Mouse (Mus musculus): ENCODE data around the gene Zyg11b. TPM values are rescaled to one million over a fixed set of nuclear protein-coding genes. Genes with fewer than 3 reads are reported as not detected.

Zyg11b gene
- 6.2 and 8.7 TPM in 2 replicates for polyA plus RNA-seq (2012; rRNA removed)

DNA sequence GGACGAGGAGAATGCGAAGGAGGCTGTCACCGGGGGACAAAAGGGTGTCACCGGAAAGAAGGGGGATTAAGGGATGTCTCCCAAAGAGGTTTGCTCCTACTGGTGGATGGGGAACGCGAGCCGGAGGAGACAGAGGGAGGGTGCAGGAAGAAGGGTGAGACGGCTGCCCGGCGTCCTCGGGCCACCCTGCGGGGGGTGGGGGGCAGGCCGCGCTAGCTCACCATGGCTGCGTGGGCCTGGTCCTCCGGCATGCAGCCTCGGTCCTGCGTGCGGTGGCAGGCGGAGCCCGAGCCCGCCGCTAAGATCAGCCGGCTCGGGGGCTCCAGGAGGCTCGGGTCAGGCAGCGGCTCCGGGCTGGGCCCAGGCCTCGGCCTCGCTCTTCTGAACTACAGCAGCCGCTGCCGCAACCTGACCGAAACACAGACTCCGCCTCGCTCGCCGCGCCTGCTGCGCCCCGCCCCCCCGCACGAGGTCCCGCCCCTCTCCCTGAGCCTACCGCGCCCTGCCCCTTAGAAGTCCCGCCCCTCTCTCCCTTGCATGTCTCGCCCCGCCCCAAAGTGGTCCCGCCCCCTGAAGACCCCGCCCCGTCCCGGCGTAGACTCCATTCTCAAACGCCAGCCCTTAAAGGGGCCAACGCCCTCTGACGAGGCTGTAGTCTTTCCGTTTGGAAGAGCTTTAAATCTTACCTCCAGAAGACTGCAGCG is at the start of gene Zyg11b:
Gene Zyg11b, minus strand, starts transcription at position 427 of the 704 bp plus-strand sequence.
- DNase-seq, result peak; percentile 85
- TF ChIP-seq CTCF (IDR thresholded peaks at IDR 0.05; ENCODE audit: insufficient read depth, low read length) (no peak), POLR2A (IDR thresholded peaks at IDR 0.05; ENCODE audit: borderline replicate concordance, extremely low read depth, low read depth, low read length) (peak; percentile 52; the same call in 1 of the 2 replicates)
- WGBS, result under 1% methylated on average over 58 of the region's 58 CpGs
- Histone ChIP-seq H3K4me3 (replicated peaks; ENCODE audit: extremely low read depth, low read depth, low read length) (peak within 1 kb of the TSS; percentile 81), H3K4me1 (ENCODE audit: control insufficient read depth, insufficient read depth, low read length) (peaks cover 8% of the 10 kb centered on the region; the same call in 1 of the 2 replicates)

DNA sequence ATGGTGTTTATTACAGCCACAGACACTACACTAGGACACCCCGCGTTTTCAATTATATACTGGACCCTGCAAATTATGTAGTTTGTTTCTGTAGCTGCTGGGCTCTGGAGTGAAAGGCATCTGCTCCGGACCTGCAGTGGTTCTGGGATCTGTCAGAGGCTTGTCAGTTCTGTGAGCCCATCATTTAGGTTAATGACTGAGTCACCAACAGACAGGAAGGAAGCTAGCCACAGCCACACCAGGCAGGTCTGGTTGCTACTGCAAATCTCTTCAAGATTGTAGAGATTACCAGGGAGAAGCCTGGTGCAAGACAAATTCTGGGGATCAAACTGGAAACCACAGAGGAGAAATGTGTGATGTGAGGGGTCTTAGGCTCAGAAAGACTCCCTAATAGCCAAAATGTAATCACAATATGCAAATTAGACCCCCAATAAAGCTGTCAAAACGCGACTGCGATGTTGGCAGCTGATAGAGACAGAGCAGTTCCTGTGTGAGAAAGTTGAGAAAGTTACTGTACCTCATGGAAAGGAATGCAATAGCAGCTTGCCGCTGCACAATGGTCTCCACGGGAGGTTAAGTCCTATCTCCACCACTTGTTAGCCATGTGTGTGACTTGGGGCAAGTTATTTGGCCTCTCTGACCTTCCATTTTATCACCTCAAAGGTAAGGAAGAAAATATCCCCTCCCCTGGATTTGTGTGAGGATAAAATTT is 49.1 kb upstream of the Zyg11b start:
- WGBS, result 51% methylated on average over 8 of the region's 8 CpGs
- no peak for DNase-seq
- Histone ChIP-seq H3K4me1 (ENCODE audit: control insufficient read depth, insufficient read depth, low read length) (peaks cover 5% of the 10 kb centered on the region), H3K4me3 (replicated peaks; ENCODE audit: extremely low read depth, low read depth, low read length) (no peak overlapping the region)
- TF ChIP-seq CTCF (IDR thresholded peaks at IDR 0.05; ENCODE audit: insufficient read depth, low read length), result no peak
- TF ChIP-seq POLR2A (IDR thresholded peaks at IDR 0.05; ENCODE audit: borderline replicate concordance, extremely low read depth, low read depth, low read length), result no peak

DNA sequence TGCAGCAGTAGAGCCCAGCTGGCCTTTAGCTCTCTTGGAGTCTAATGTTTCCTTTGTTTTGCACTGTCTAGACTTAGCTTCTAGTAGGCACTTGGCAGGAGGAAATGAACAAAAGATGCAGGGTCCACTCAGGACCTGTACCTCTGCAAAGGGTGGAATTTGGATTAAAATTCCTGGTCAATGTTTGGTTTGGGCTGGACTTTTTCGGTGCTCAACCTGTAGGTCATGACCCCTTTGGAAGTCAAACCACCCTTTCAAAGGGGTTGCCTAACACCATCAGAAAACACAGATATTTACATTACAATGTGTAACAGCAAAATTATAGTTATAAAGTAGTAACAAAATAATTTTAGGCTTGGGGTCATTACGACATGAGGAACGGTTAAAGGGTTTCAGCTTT is 48.2 kb upstream of the Zyg11b start:
- DNase-seq, result no peak
- no peak for TF ChIP-seq CTCF (IDR thresholded peaks at IDR 0.05; ENCODE audit: insufficient read depth, low read length)
- TF ChIP-seq POLR2A (IDR thresholded peaks at IDR 0.05; ENCODE audit: borderline replicate concordance, extremely low read depth, low read depth, low read length), result no peak
- 85% methylated on average over 3 of the region's 3 CpGs for WGBS
- Histone ChIP-seq H3K4me1 (ENCODE audit: control insufficient read depth, insufficient read depth, low read length) (peaks cover 5% of the 10 kb centered on the region), H3K4me3 (replicated peaks; ENCODE audit: extremely low read depth, low read depth, low read length) (no peak overlapping the region)

DNA sequence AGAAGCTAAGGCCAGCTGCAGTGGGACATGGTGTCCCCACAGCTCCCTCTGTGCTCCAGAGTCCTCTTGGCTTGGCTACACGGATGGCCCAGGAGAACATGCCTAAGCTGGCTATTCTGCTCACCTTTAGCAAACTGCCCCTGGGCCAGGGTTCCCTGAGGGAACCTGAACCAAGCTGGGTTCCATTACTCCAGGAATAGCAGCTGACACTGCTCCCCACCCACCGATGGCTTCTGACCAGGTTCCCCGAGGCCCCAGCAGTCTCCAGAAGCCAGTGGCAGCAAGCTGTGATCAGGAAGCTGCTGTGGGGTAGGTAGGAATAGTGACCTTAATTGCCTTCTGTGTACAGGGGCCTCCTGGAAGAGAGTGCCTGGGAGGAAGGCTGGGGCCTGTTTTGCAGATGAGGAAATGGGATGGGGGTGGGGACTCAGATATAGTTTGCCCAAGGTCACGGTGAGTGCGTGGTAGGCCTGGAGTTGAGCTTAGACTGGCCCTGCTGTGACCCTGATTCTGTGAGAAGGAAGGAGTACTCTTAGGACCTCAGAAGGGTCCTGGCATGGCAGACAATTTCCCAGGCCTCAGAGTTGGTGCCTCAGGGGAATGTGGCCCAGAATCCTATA is 47.5 kb upstream of the Zyg11b start:
- TF ChIP-seq POLR2A (IDR thresholded peaks at IDR 0.05; ENCODE audit: borderline replicate concordance, extremely low read depth, low read depth, low read length) (no peak), CTCF (IDR thresholded peaks at IDR 0.05; ENCODE audit: insufficient read depth, low read length) (no peak)
- no peak for DNase-seq
- Histone ChIP-seq H3K4me3 (replicated peaks; ENCODE audit: extremely low read depth, low read depth, low read length) (no peak overlapping the region), H3K4me1 (ENCODE audit: control insufficient read depth, insufficient read depth, low read length) (peaks cover 5% of the 10 kb centered on the region)
- 41% methylated on average over 5 of the region's 5 CpGs for WGBS

DNA sequence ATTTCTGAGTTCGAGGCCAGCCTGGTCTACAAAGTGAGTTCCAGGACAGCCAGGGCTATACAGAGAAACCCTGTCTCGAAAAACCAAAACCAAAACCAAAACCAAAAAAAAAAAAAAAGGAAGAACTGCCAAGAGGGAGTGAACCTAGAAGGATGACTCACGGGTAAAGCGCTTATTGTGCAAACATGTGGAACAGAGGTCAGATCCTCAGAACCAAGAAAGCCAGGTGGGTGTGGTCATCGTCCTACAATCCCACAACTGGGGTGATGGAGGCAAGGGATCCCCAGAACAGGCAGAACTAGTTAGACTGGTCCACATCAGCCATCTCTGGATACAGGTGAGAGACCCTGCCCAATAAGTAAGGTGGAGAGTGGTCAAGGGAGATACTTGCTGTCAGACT is 46.2 kb upstream of the Zyg11b start:
- H3K4me3 ChIP-seq (replicated peaks; ENCODE audit: extremely low read depth, low read depth, low read length), result no peak overlapping the region
- H3K4me1 ChIP-seq (ENCODE audit: control insufficient read depth, insufficient read depth, low read length), result peaks cover 5% of the 10 kb centered on the region
- DNase-seq, result no peak
- TF ChIP-seq CTCF (IDR thresholded peaks at IDR 0.05; ENCODE audit: insufficient read depth, low read length), result no peak
- 33% methylated on average over 5 of the region's 5 CpGs for WGBS

DNA sequence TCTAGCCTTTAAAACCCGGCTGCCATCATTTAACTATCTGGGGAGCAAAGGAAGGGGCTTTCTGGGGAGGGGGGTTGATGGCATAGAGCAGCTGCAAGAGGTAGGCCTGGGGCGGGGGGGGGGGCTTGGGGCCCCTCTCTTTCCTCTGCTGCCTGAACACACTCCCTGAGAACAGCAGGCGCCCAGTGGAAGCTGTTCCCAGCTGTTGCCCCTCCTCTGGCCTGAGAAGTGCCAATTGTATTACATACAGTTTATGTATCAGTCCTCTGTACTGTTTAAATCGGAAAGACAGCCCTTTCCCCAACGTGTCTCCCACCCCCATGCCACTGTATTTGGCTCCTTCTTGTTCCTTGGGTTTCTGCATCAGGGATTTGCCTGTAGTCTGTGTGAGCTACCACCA is 44.9 kb upstream of the Zyg11b start:
- Histone ChIP-seq H3K4me3 (replicated peaks; ENCODE audit: extremely low read depth, low read depth, low read length) (no peak overlapping the region), H3K4me1 (ENCODE audit: control insufficient read depth, insufficient read depth, low read length) (peaks cover 3% of the 10 kb centered on the region)
- WGBS, result 59% methylated on average over 5 of the region's 5 CpGs
- no peak for DNase-seq
- TF ChIP-seq CTCF (IDR thresholded peaks at IDR 0.05; ENCODE audit: insufficient read depth, low read length), result no peak
- no peak for TF ChIP-seq POLR2A (IDR thresholded peaks at IDR 0.05; ENCODE audit: borderline replicate concordance, extremely low read depth, low read depth, low read length)

DNA sequence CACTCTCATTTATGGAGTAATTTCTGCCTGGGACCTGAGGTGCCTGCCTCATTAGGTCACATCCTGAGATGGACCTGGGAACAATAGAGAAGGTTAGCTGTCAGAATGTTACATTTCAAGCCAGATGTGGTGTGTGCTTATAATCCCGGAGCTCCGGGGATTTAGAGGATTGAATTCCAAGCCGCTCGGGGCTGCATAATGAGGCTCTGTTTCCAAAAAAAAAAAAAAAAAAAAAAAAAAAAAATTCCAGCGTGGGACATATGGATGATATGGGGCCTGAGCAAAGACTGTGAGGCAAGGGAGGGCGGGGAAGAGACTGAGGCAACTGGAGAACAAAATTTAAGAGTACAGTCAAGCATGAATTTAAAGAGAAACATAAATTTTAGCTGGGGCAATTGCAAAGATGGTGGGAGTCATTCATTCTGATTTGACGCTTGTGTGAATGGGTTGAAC is 43.8 kb upstream of the Zyg11b start:
- DNase-seq, result no peak
- Histone ChIP-seq H3K4me1 (ENCODE audit: control insufficient read depth, insufficient read depth, low read length) (no peaks in the 10 kb centered on the region), H3K4me3 (replicated peaks; ENCODE audit: extremely low read depth, low read depth, low read length) (no peak overlapping the region)
- 33% methylated on average over 7 of the region's 7 CpGs for WGBS
- TF ChIP-seq POLR2A (IDR thresholded peaks at IDR 0.05; ENCODE audit: borderline replicate concordance, extremely low read depth, low read depth, low read length) (no peak), CTCF (IDR thresholded peaks at IDR 0.05; ENCODE audit: insufficient read depth, low read length) (no peak)

DNA sequence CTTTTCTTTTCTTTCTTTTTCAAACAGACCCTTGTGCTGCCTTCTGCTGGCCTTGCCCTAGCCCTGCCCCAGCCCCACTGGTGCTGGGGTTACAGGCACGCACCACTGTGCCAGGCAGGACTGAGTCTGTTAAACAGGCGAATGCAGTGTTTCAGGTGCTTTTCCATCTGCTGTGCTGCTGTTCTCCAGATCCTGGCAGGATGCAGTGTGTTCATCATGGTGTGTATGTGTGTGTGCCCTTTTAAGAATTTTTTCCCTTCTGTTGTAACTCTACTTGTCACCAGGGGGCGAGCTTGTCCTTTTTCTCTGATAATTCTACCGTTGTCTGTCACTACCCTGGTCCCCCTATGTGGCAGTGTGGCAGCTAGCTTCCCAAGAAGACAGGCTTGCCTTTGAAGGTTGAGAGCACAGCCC is 38.4 kb upstream of the Zyg11b start:
- TF ChIP-seq CTCF (IDR thresholded peaks at IDR 0.05; ENCODE audit: insufficient read depth, low read length) (peak; percentile 43), POLR2A (IDR thresholded peaks at IDR 0.05; ENCODE audit: borderline replicate concordance, extremely low read depth, low read depth, low read length) (no peak)
- WGBS, result 20% methylated on average over 4 of the region's 4 CpGs
- peak; percentile 47 for DNase-seq

DNA sequence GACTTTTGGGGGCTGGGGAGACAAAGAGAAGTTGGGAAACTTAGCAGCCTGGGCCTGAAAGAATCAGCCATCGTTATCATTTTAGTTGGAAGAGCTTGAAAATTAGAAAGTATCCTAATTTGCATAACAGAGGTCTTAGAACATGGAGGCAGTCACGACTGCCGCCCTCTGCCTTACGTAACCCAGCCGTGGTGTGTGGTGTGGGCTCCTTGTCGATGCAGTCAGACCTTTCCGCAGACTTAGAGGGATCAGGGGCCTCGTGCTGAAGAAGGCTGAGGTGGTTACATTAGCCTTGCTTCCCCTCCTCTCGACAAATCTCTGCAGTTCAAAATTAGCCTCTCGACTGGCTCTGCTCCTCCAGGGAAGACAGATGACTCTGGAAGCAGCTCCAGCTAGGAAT is 37.9 kb upstream of the Zyg11b start:
- WGBS, result 71% methylated on average over 10 of the region's 10 CpGs
- no peak for DNase-seq
- TF ChIP-seq POLR2A (IDR thresholded peaks at IDR 0.05; ENCODE audit: borderline replicate concordance, extremely low read depth, low read depth, low read length), result no peak
- TF ChIP-seq CTCF (IDR thresholded peaks at IDR 0.05; ENCODE audit: insufficient read depth, low read length), result no peak
- no peaks in the 10 kb centered on the region; the same call in 1 of the 2 replicates for H3K4me1 ChIP-seq (ENCODE audit: control insufficient read depth, insufficient read depth, low read length)
- H3K4me3 ChIP-seq (replicated peaks; ENCODE audit: extremely low read depth, low read depth, low read length), result no peak overlapping the region

More for the DNA sequence above, 38.4 kb upstream of the Zyg11b start:
- H3K4me3 ChIP-seq (replicated peaks; ENCODE audit: extremely low read depth, low read depth, low read length), result no peak overlapping the region
- no peaks in the 10 kb centered on the region; the same call in 1 of the 2 replicates for H3K4me1 ChIP-seq (ENCODE audit: control insufficient read depth, insufficient read depth, low read length)

All from lung, adult 2 months (tissue).